Mouse (Mus musculus) heart, embryonic 14.5 days (tissue): ENCODE results near the gene Ust. TPM values are rescaled to one million over a fixed set of nuclear protein-coding genes. Genes with fewer than 3 reads are reported as not detected.

ENCODE experiments used
- ATAC-seq: fragments of 200-750 bp; cut with Nextera tagmentation; 2 replicates; pipeline ENCODE4 v1.8.0; 2017; ENCODE audit warnings: low read depth, moderate TSS enrichment; ENCODE audit not compliant: insufficient number of reproducible peaks, insufficient read depth, low FRiP score
- H3K27ac ChIP-seq, 2 experiments: fragments of 200-500 bp in 1 of 2; fragments of 300-500 bp in 1 of 2; sonication (generic) in 1 of 2; replicated peaks in 1 of 2; 2 replicates each; pipeline ENCODE4 v1.5.1; 2012 to 2014; ENCODE audit warnings: low read depth in 2 of 2, low read length in 2 of 2, control low read depth in 1 of 2, mild to moderate bottlenecking in 1 of 2, mixed read lengths in 1 of 2; ENCODE audit not compliant: control insufficient read depth in 1 of 2, insufficient read depth in 1 of 2
- H3K27me3 ChIP-seq: fragments of 300-500 bp; sonication (generic); 2 replicates; pipeline ENCODE4 v1.6.1; 2014; ENCODE audit warnings: mild to moderate bottlenecking, low read length, control low read depth; ENCODE audit not compliant: control insufficient read depth, insufficient read depth
- H3K36me3 ChIP-seq: fragments of 300-500 bp; sonication (generic); 2 replicates; pipeline ENCODE4 v1.6.1; 2014; ENCODE audit warnings: mild to moderate bottlenecking, control low read depth, low read length, mixed read lengths; ENCODE audit not compliant: control insufficient read depth, insufficient read depth
- H3K4me1 ChIP-seq, 2 experiments: fragments of 200-500 bp in 1 of 2; fragments of 300-500 bp in 1 of 2; sonication (generic) in 1 of 2; 2 replicates each; pipeline ENCODE4 v1.6.1; 2012 to 2014; ENCODE audit warnings: low read length in 2 of 2, control low read depth in 1 of 2, mixed read lengths in 1 of 2; ENCODE audit not compliant: control insufficient read depth in 2 of 2, insufficient read depth in 2 of 2
- H3K4me2 ChIP-seq: fragments of 300-500 bp; sonication (generic); 2 replicates; pipeline ENCODE4 v1.6.1; 2014; ENCODE audit warnings: mild to moderate bottlenecking, low read length
- H3K4me3 ChIP-seq, 2 experiments: fragments of 200-500 bp in 1 of 2; fragments of 300-500 bp in 1 of 2; sonication (generic) in 1 of 2; 2 replicates each; pipeline ENCODE4 v1.5.1; 2012 to 2014; ENCODE audit warnings: low read length in 2 of 2, mild to moderate bottlenecking in 2 of 2, control low read depth in 1 of 2, low read depth in 1 of 2, moderate library complexity in 1 of 2; ENCODE audit not compliant: control insufficient read depth in 1 of 2, insufficient read depth in 1 of 2
- H3K9ac ChIP-seq: fragments of 300-500 bp; sonication (generic); 2 replicates; pipeline ENCODE4 v1.6.1; 2014; ENCODE audit warnings: mild to moderate bottlenecking, low read length
- H3K9me3 ChIP-seq: fragments of 300-500 bp; sonication (generic); 2 replicates; pipeline ENCODE4 v1.6.1; 2016; ENCODE audit warnings: low read length, control low read depth; ENCODE audit not compliant: control insufficient read depth
- WGBS: fragments of 180-500 bp; shearing (Covaris S2); extraction: QIAGEN DNeasy Blood & Tissue Kit; methylation state at CpG from one replicate; pipeline ENCODE4 v1.1.7; 2014; 5-methylcytosine and 5-hydroxymethylcytosine counted together
- polyA plus RNA-seq: library from polyadenylated mRNA; unstranded; fragments of >200 nt; fragmentation: Nextera tagmentation; extraction: Ambion mirVana; gene quantifications from 2 replicates; pipeline ENCODE4 v1.2.1, GENCODE M21; 2014

Ust gene
- polyA plus RNA-seq, 1 experiment from 2014 or later, result 2.3 TPM

- 0 out of 4 replicates have a peak, but pooled peaks cover 0 to 2% of the 10 kb centered on the region in 2 experiments for H3K4me1 ChIP-seq
- no peaks in the 10 kb centered on the region for H3K36me3 ChIP-seq
- no peaks in the 10 kb centered on the region for H3K27me3 ChIP-seq
- H3K4me3 ChIP-seq, result no peak overlapping the region
- no peaks in the 10 kb centered on the region for H3K9me3 ChIP-seq
- H3K27ac ChIP-seq, result no peak overlapping the region
- WGBS, result 75% methylated on average over 3 of the region's 3 CpGs
- no peak overlapping the region for H3K4me2 ChIP-seq
- peak; percentile 17; the same call in 1 of the 2 replicates for ATAC-seq
- H3K9ac ChIP-seq, result no peak overlapping the region
Measured at GRCm38 (mm10) chr10:8176008-8176350, 342.6 kb downstream of the Ust start.

DNA sequence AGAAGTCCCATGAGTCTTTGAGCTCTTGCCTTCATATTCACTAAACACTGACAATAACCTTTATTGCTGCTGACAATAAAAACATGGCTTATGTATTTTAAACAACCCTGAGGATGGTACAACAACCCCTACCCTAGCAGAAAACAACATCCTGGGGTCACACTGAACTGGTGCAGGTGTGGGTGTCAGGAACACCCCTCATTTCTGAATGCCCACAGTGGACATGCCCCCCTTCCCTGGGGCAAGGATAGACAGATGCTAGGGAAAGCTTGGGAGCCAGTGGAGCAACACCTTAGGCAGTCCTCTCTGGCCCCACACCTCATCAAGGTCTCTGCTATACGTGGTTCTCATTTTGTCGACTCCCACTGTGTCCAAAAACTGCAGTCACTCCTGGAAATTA is 343.9 kb downstream of the Ust start:
- H3K4me2 ChIP-seq, result no peak overlapping the region
- no peak overlapping the region for H3K9ac ChIP-seq
- WGBS, result 81% methylated on average over 2 of the region's 2 CpGs
- H3K9me3 ChIP-seq, result peaks cover 6% of the 10 kb centered on the region; the same call in 1 of the 2 replicates
- no peaks in the 10 kb centered on the region for H3K27me3 ChIP-seq
- no peaks in the 10 kb centered on the region for H3K36me3 ChIP-seq
- H3K27ac ChIP-seq, result no peak overlapping the region
- H3K4me3 ChIP-seq, result no peak overlapping the region
- ATAC-seq, result no peak
- 0 out of 4 replicates have a peak, but pooled peaks cover 0 to 2% of the 10 kb centered on the region in 2 experiments for H3K4me1 ChIP-seq

- no peak overlapping the region for H3K4me3 ChIP-seq
- ATAC-seq, result no peak
- no peak overlapping the region for H3K4me2 ChIP-seq
- peaks cover 9% of the 10 kb centered on the region for H3K9me3 ChIP-seq
- H3K27me3 ChIP-seq, result no peaks in the 10 kb centered on the region
- H3K27ac ChIP-seq, result no peak overlapping the region
- WGBS, result 80% methylated on average over 7 of the region's 7 CpGs
- H3K36me3 ChIP-seq, result no peaks in the 10 kb centered on the region
- 0 out of 4 replicates have a peak, but pooled peaks cover 0 to 2% of the 10 kb centered on the region in 2 experiments for H3K4me1 ChIP-seq
- no peak overlapping the region for H3K9ac ChIP-seq
Measured at GRCm38 (mm10) chr10:8174230-8174629, 344.4 kb downstream of the Ust start.

GRCm38 (mm10) chr10:8173032-8173431 is 345.6 kb downstream of the Ust start:
- 0 out of 4 replicates have a peak, but pooled peaks cover 0 to 2% of the 10 kb centered on the region in 2 experiments for H3K4me1 ChIP-seq
- no peaks in the 10 kb centered on the region for H3K27me3 ChIP-seq
- H3K27ac ChIP-seq, result no peak overlapping the region
- 81% methylated on average over 3 of the region's 3 CpGs for WGBS
- H3K4me2 ChIP-seq, result no peak overlapping the region
- H3K9me3 ChIP-seq, result peaks cover 20% of the 10 kb centered on the region
- ATAC-seq, result no peak
- H3K36me3 ChIP-seq, result no peaks in the 10 kb centered on the region
- H3K9ac ChIP-seq, result no peak overlapping the region
- H3K4me3 ChIP-seq, result no peak overlapping the region

DNA sequence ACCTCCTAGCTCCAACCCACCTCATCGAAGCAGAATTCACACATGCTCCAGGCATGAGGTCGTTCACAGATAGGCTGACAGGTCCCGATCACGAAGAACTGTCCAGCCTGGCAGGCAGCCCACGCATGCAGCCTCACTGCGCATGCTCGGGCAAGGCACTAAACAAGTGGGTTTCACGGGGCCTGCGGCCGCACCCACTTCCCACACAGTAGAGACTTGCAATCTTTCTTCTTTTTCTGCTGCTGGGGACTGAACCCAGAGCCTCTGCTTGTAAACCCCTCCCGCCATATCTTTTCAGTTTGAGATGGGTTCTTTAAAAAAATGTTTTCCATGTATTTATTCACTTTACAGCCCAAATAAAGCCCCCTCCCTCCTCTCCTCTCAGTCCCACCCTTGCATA is 347.1 kb downstream of the Ust start:
- Histone ChIP-seq H3K9me3 (peaks cover 20% of the 10 kb centered on the region), H3K4me2 (no peak overlapping the region), H3K27ac (no peak overlapping the region), H3K4me3 (no peak overlapping the region), H3K36me3 (no peaks in the 10 kb centered on the region), H3K27me3 (no peaks in the 10 kb centered on the region), H3K4me1 (0 out of 4 replicates have a peak, but pooled peaks cover 0 to 2% of the 10 kb centered on the region in 2 experiments), H3K9ac (no peak overlapping the region)
- 44% methylated on average over 11 of the region's 11 CpGs for WGBS
- no peak for ATAC-seq
